Mouse (Mus musculus): Measurements from ENCODE around the gene Hormad2.

The Hormad2 gene

DNA sequence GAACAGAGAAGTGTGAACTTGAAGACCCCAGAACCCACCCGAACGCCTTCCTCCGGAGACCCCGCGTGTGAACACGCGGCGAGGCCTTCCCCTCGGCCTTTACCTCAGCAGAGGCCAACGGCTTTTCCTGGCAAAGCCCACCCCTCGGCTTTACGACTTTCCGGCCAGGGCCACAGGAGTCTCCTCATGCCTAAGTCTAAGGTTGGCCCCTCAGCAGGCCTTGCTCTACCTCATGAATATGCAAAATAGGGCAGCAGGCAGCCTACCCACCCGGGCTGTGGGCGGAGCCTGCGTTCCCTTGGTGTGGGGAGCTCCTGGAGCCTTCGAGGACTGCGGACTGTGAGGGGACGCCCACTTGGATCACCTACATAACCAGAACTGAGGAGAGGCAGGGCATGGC, at the start of gene Hormad2:
Gene Hormad2 (minus strand): TSS at position 128 of the 400 bp plus-strand sequence.
- no peak for DNase-seq (ENCODE audit: low read depth, low spot score)

GRCm38 (mm10) chr11:4489207-4489606, 48.3 kb upstream of the Hormad2 start:
- DNase-seq (ENCODE audit: low read depth, low spot score) = no peak

DNA sequence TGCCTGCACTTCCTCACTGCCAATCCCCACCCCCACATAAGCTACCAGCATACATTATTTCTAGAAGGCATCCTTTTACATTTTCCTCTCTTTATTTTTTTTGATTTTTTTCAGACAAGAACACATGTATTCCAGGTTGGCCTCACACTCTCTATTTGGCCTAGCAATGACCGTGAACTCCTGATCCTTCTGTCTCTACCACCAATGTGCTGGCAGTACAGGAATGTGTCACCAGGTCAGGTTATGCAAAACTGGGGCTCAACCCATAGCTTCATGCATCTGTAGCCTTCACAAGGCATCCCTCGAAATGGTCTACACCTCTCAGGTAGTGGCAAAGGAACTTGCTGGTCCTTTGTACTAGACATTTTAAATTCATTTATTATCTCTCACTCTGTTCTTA, 47.9 kb upstream of the Hormad2 start:
- no peak for DNase-seq (ENCODE audit: low read depth, low spot score)

DNA sequence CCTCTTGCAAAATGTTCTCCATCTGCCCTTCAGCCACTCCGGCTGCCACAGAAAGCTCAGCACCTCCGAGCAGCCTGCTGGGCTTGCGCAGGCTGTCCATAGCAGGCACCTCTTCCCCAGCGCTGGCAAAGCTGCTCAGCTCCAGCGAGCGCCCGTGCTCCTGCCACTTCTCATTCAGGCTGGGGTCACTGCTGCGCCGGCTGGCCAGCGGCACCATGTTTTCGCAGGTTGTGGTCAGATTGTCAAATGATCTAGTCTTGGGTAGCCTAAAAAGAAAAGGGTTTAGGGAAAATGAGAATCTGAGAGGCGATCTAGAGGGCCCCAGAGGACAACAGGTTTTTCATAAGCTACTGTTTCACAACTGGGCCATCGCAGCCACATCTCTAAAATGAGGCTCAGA, 47.5 kb upstream of the Hormad2 start:
- no peak for DNase-seq (ENCODE audit: low read depth, low spot score)

DNA sequence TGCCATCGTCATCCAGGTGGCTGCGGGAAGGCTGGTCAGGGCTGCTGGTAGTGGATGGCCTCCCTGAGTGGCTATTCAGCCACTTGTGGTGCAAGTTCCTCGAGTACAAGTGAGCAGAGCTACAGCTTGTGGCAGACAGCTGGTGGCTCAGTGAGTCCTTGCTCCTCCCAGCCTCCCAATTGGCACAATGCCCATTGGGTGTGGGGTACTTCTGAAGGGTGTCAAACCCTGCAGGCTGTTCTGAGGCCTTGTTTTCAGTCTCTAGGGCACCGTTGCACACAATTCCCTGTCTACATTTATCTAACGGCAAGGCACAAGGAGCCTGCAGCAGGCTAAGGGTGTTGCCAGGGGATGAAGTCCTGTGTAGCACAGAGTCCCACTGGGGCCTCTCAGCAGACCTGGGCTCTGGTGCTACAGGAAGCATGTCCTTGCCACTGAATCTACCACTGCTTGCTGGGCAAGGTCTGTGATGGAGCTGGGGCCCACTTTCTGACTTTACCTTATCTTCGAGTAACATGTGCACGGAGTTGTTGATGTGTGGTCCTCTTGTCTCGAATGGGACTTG, 46.6 kb upstream of the Hormad2 start:
- DNase-seq (ENCODE audit: low read depth, low spot score) = peak; percentile 61

- no peak for DNase-seq (ENCODE audit: low read depth, low spot score)
These were observed 43.6 kb upstream of the Hormad2 start for GRCm38 (mm10) chr11:4484541-4484940.

GRCm38 (mm10) chr11:4482641-4483040, 41.7 kb upstream of the Hormad2 start:
- DNase-seq (ENCODE audit: low read depth, low spot score) = no peak

- DNase-seq (ENCODE audit: low read depth, low spot score) = no peak
These were observed 35.3 kb upstream of the Hormad2 start for GRCm38 (mm10) chr11:4476184-4476697.

- no peak for DNase-seq (ENCODE audit: low read depth, low spot score)
These were observed 31.7 kb upstream of the Hormad2 start for GRCm38 (mm10) chr11:4472464-4473179.

- DNase-seq (ENCODE audit: low read depth, low spot score) = no peak
These were observed 30.8 kb upstream of the Hormad2 start for GRCm38 (mm10) chr11:4471734-4472133.

- DNase-seq (ENCODE audit: low read depth, low spot score) = no peak
These were observed 30.3 kb upstream of the Hormad2 start for GRCm38 (mm10) chr11:4471251-4471650.

GRCm38 (mm10) chr11:4469091-4469490, 28.2 kb upstream of the Hormad2 start:
- no peak for DNase-seq (ENCODE audit: low read depth, low spot score)

- DNase-seq (ENCODE audit: low read depth, low spot score) = no peak
These were observed 26.5 kb upstream of the Hormad2 start for GRCm38 (mm10) chr11:4467436-4467835.

DNA sequence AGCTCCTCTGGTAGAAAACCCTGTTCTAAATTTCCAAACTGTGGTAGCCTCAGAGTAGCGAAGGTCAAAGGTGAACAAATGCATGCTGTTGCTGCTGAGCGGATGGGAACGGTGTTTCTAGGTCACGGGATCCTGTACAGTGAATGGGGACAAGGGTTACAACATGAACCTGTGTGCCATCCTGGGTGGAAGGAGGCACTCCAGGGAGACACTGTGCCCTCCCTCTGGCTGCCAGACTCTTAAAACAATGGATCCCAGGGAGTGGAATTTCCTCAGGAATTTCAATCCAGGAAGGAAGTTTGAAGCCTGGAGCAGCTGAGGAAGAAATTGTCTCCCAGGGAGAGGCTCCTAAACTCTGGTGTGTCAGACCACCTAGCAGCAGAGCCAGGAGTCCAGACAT, 25.3 kb upstream of the Hormad2 start:
- no peak for DNase-seq (ENCODE audit: low read depth, low spot score)

DNA sequence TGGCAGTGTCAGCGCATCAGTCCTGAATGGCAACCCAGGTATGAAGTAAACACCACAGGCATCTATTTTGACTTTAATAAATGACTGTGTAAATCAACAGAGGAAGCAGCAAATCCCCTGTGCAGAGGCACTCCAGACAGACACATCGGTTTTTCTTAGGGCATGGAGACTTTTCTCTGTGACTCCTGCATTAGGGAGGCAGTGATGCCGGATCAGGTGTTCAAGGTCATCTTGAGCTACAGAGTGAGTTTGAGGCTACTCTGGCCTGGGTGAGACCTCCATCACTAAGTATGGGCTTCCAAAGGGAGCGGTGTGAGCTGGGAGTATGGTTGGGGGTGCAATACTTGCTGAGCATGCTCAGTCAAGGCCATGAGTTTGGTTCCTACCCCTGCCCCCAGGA, 23.7 kb upstream of the Hormad2 start:
- no peak for DNase-seq (ENCODE audit: low read depth, low spot score)

GRCm38 (mm10) chr11:4464186-4464585, 23.3 kb upstream of the Hormad2 start:
- DNase-seq (ENCODE audit: low read depth, low spot score) = no peak

- no peak for DNase-seq (ENCODE audit: low read depth, low spot score)
These were observed 22.0 kb upstream of the Hormad2 start for GRCm38 (mm10) chr11:4462868-4463267.

- no peak for DNase-seq (ENCODE audit: low read depth, low spot score)
These were observed 20.2 kb upstream of the Hormad2 start for GRCm38 (mm10) chr11:4461154-4461553.

DNA sequence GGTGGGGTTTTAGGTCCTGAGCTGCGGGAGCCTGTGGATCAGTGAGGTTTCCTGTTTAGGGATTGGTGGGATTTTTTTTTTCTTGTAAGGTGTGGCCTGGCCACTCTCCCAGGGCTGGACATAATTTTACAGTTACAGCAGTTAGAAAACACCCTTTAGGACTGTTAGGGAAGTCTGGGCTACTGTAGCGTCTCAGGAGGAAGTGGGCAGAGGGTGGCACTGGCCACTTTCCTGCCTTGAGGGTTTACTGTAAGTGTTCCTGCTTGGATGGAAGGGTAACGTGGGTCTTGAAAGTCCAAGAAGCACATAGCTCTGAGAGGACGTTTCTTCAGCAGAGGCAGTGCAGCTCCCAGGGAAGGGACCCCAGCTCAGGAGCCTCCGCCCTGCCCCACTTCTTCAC, 19.7 kb upstream of the Hormad2 start:
- no peak for DNase-seq (ENCODE audit: low read depth, low spot score)

GRCm38 (mm10) chr11:4454895-4455535, 14.1 kb upstream of the Hormad2 start:
- no peak for DNase-seq (ENCODE audit: low read depth, low spot score)

GRCm38 (mm10) chr11:4452467-4453184, 11.7 kb upstream of the Hormad2 start:
- no peak for DNase-seq (ENCODE audit: low read depth, low spot score)

- DNase-seq (ENCODE audit: low read depth, low spot score) = peak; percentile 33
These were observed 10.2 kb upstream of the Hormad2 start for GRCm38 (mm10) chr11:4451116-4451515.

All from c-Kit-negative CD71-positive TER-119-positive erythroid progenitor cells, embryonic 14.5 days (primary cell).